Mouse (Mus musculus): ENCODE results near the gene Celf2.

The Celf2 gene

DNA sequence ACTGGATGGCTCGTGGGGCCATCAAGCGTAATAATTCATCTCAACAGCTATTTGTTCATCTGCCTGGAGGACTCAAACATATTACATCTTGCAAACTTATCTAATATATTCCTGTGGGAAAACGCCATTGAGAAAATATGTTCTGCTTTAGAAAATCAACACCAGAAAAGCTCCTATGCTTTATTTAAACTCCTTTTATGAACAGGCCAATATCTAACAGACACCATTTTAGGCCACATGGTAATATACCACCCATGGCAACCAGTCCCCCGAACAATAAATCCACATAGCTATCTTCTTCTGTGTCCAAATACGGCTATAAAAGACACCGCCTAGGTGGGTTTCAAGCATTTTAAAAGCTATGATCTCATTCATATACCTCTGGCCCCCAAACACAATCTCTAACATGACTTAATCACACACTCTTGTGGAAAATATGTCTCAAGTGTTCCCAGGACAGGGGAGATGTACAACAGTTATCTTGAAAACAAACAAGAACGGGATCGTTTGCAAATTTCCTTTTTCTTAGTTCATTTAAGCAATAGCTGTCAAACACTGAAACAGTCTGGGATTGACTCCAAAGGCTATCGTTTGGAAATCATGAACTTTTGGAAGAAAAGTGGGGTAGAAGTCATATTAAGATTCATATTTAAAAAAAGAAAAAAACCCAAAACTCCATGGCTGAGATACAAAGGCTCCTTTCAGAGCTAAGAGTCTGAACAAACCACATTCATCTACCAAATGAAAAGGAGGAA lies 639.2 kb downstream of the Celf2 start:
- DNase-seq (ENCODE audit: low spot score) = no peak

DNA sequence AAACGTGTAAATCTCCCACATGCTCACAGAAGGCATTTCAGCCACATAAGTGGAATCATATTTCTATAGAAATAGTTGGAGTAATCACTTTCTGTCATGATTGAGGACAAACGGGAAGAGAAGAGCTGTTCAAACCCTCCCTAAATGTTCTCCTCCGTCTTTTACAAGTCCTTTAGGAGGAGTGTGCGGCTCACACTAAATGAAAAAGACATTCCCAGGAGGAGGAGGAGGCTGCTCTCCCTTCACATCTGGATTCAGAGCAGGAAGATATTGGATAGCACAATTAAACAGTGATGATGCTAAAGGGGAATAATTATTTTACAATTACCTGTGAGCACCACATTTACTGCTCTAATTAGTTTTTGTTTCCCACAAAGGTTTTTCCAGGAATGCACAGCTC lies 642.1 kb downstream of the Celf2 start:
- DNase-seq (ENCODE audit: low spot score) = no peak

- DNase-seq (ENCODE audit: low spot score) = no peak
Observed at GRCm38 (mm10) chr2:6865785-6866184, 643.6 kb downstream of the Celf2 start.

DNA sequence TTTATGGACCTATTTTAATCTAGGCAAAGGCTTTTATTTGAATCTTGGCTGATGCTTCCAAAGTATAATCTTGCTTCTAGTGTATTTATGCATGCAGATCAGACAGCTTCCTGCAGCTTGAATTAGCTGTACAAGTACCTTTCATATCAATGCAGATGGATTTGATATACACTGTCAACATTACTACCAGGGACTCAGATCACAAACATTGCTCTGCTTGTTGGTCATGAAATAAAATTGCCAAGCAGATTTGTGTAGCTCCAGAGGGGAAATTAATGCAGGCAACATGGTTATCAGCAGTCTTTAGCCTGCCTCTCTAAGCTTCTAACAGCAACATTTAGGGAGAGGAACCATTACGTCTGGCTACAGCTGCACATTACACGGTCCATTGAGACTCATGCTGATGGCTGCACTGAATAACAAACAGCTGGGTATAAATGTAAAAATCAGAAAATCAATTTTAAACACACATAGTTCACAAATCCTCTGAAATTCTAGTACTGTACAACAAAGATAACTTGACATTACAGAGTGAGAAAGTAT lies 659.2 kb downstream of the Celf2 start:
- DNase-seq (ENCODE audit: low spot score) = no peak

DNA sequence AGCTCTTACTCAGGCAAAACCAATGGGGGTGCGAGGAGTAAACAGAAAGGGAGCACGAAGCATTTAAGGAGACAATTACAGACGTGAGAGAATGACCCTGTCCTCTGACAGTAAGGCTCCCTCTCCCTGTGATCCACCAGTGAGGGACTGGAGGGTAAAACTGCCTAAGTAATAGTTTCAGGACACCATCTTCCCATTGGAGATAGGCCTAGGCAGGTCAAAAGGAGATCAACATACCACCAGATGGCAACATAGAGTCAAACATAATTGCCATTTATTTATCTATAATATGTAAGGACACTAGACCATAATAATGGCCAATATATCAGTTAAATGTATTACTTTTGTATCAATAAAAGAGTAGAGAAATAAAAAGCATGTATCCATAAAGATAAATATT lies 660.0 kb downstream of the Celf2 start:
- DNase-seq (ENCODE audit: low spot score) = no peak

DNA sequence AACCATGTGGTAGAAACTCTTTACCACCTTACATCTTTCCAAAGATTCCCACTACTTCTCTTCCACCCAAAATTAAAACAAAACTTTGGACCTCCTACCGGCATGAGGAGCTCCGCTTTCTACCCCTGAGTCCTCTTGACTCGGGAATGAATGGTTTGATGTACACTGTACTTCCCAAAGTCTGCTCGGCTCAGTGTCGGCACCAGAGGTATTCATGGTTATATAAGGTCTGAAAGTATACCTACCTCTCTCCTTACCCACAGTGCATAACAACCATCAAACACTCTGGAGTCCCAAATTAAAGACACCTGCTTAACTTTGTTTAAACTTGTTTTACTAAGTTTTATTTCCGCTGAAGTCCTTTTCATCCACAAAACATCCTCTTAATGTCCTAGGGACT lies 679.3 kb downstream of the Celf2 start:
- no peak for DNase-seq (ENCODE audit: low spot score)

- DNase-seq (ENCODE audit: low spot score) = no peak
Observed at GRCm38 (mm10) chr2:6827583-6827982, 681.8 kb downstream of the Celf2 start.

DNA sequence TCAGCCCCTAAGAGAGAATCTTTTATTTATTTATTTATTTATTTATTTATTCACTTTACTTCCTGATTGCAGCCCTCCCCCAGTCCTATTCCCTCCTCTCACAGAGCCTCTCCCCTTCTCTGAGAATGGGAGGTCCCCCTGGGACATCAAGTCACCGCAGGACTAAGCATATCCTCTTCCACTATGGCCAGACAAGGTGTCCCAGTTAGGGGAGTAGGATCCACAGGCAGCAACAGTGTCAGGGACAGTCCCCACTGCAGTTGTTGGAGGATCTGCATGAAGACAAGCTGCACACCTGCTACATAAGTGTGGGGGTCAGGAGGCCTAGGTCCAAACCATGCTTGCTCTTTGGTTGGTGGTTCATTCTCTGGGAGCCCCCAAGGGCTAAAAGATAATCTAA lies 686.3 kb downstream of the Celf2 start:
- DNase-seq (ENCODE audit: low spot score) = no peak

- DNase-seq (ENCODE audit: low spot score) = no peak
Observed at GRCm38 (mm10) chr2:6821593-6821992, 687.8 kb downstream of the Celf2 start.

DNA sequence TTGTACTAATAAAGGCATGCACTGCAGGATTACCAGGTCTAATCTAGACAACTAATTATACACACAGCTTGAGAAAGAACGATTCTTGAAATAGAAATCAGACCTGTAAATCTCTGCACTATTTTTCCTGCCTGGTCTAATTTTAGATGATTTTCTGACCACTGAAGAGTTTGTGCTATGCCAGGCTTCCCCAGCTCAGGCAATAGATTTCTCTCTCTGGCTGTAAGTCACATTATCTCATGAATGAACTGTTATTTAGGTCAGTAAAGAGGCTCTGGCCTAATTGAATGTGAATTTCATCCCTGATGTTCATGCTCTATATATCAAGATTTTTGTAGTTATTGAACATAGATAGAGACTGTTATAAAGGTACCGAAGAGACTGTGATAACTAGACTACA lies 694.1 kb downstream of the Celf2 start:
- DNase-seq (ENCODE audit: low spot score) = no peak

GRCm38 (mm10) chr2:6808736-6809135 lies 700.6 kb downstream of the Celf2 start:
- no peak for DNase-seq (ENCODE audit: low spot score)

- DNase-seq (ENCODE audit: low spot score) = no peak
Observed at GRCm38 (mm10) chr2:6796754-6797153, 712.6 kb downstream of the Celf2 start.

GRCm38 (mm10) chr2:6795995-6796588 lies 713.3 kb downstream of the Celf2 start:
- DNase-seq (ENCODE audit: low spot score) = no peak

- DNase-seq (ENCODE audit: low spot score) = no peak
Observed at GRCm38 (mm10) chr2:6794858-6795257, 714.5 kb downstream of the Celf2 start.

- no peak for DNase-seq (ENCODE audit: low spot score)
Observed at GRCm38 (mm10) chr2:6790876-6791275, 718.5 kb downstream of the Celf2 start.

DNA sequence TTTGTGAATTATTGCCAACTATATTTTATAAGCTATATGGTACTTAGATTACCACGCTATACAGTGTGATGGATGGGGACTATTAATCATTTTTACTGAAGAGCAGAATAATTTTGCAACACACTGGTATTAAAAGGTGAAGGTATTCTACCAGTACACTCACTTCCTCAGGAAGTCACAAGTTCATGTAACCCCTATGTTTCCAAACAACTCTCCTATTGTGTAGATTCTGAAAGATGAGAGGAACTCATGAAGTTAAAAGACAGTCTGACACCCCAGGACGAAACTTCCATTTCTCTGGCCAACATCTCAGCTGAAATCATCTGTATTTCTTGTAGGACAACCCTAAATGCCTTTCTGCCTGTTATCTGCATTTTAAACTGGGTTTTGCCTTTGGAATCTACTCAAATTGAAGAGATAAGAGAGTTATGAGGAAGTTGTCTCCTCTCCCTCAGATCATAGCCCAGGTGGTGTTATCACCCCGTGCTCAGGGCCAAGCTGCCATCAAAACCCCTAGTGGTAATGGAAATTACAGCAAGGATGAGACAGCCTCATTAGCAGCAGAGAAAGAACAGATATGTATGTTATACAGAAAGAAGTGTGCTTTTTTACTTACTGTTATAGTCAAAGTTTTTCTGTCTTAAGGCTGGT lies 722.7 kb downstream of the Celf2 start:
- no peak for DNase-seq (ENCODE audit: low spot score)

DNA sequence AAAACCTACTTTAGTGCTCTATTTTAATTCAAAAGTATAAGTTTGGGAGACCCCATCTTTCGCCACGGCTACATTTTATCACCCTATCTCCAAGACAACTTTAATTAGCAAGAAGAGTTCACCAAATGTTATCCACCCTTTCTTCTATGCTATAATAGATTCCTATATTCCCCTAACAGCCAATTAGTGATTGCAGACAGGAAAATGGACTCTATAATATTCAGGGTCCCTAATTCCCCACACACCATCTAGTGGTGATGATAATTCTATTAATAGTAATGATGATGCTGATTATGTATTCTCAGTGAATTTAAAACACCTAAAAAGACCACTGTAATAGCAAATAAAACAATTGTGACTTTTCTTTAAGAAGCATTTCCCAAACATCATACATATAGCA lies 739.1 kb downstream of the Celf2 start:
- no peak for DNase-seq (ENCODE audit: low spot score)

GRCm38 (mm10) chr2:6762381-6762780 lies 747.0 kb downstream of the Celf2 start:
- no peak for DNase-seq (ENCODE audit: low spot score)

GRCm38 (mm10) chr2:6743173-6743572 lies 766.2 kb downstream of the Celf2 start:
- DNase-seq (ENCODE audit: low spot score) = no peak

DNA sequence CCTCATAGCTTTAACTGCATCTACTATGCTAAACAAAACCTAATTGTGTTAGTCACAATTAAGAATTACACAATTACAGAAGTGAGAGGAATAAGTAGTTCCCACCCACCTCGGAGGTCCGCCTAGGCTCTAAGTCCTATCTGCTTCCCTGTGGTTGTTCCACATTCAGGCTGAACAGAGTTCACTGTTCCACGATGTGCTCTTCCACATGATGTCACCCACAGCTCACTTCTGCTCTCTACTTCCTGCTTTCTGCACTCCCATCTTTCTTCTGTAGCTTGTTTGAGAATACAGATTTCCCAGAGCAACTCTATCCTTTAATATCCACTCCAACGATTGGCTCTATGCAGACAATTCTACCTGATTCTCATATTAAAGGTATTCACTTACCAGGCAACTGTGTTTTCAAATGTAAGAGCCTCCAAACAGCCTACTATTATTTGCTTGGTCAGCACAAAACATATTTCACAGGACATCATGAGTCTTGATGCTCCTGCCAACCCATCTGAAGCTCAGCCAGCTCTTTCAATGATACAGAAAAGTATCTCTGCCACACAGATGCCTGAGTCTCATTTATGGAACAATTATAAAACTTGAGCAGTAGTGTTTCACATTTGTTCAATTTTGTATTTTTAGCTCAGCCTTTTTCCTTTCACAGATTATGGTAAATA lies 769.2 kb downstream of the Celf2 start:
- DNase-seq (ENCODE audit: low spot score) = no peak

DNA sequence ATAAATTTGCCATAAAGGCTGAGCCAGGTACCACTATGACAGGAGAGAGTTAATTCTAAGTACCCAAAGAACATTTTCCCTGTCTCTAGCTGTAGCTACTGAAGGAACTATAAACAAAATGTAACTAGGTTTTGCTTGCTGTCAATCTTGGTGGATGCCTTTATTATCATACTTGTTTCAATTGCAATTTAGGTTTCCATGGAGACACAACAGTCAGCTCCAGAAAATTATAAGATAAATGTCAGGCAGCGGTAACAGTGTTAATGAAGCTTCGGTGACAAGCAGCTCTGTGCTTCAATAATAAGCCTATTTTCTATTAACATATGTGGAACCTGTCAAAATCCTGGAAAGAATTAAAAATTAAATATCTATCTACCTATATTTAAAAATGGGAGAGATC lies 777.3 kb downstream of the Celf2 start:
- no peak for DNase-seq (ENCODE audit: low spot score)

- DNase-seq (ENCODE audit: low spot score) = no peak
Observed at GRCm38 (mm10) chr2:6730860-6731259, 778.5 kb downstream of the Celf2 start.

DNA sequence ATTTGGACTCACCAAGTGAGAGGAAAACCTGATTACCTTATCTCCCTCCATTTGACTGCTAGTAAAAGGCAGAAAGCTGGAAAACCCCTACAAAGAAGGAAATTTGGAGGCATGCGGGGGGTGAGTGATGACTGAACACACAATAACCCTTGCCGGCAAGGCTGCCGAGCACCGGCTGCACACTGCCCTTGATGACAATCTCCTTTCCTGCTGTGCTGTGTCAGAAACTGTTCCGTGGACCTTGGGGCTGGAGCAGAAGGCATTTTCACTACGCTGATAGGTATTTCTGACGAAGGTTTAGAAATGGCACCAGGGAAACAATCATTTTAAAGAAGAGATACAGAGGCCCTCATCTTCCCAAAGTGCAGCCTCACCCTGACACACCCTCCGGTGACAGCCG lies 779.4 kb downstream of the Celf2 start:
- DNase-seq (ENCODE audit: low spot score) = no peak

Measured in urinary bladder, postnatal 25 days (tissue).